Mouse (Mus musculus) cortical plate, adult 2 months (tissue): ENCODE measurements around the gene Leng8.

Experiments
- CTCF ChIP-seq: fragments of 200-500 bp; IDR thresholded peaks from 2 replicates; pipeline ENCODE4 v1.5.1; 2011; ENCODE audit warnings: mild to moderate bottlenecking, control low read depth, low read length; ENCODE audit not compliant: insufficient read depth; ENCODE audit errors: extremely low read depth
- POLR2A ChIP-seq: fragments of 200-500 bp; IDR thresholded peaks from 2 replicates; pipeline ENCODE4 v1.6.1; 2011; ENCODE audit warnings: mild to moderate bottlenecking, low read length, control low read depth; ENCODE audit not compliant: insufficient read depth; ENCODE audit errors: extremely low read depth

- peak; percentile 77 for TF ChIP-seq CTCF
- TF ChIP-seq POLR2A: no peak
Measured at GRCm38 (mm10) chr7:4130686-4131452, 6.0 kb upstream of the Leng8 start.
